Mouse (Mus musculus) neural tube, embryonic 10.5 days (tissue): ENCODE measurements at regions not wholly inside any gene's neighbourhood (a gene's known extent, or its start where the extent isn't known, plus 50 kb on each side); places are given as distances from the start of the nearest gene placed in this dataset.

Experiments used
- DNase-seq: peaks from one replicate; pipeline ENCODE4 v3.0.0-alpha.2; 2017; ENCODE audit warnings: low spot score; ENCODE audit errors: extremely low spot score

GRCm38 (mm10) chr7:118042914-118043313, 73.1 kb downstream of the Rps15a start:
- no peak for DNase-seq

GRCm38 (mm10) chr7:118039862-118040261, 76.1 kb downstream of the Rps15a start:
- no peak for DNase-seq

- no peak for DNase-seq
Observed at GRCm38 (mm10) chr7:118037062-118037461, 78.9 kb downstream of the Rps15a start.

- DNase-seq, result no peak
Observed at GRCm38 (mm10) chr7:118026106-118026526, 89.9 kb downstream of the Rps15a start.

- no peak for DNase-seq
Observed at GRCm38 (mm10) chr7:118004620-118005019, 111.4 kb downstream of the Rps15a start.

GRCm38 (mm10) chr7:118001881-118002280, 114.1 kb downstream of the Rps15a start:
- DNase-seq, result no peak

- peak; percentile 67 for DNase-seq
Observed at GRCm38 (mm10) chr7:118001121-118001520, 114.9 kb downstream of the Rps15a start.

GRCm38 (mm10) chr7:117982177-117982576, 133.8 kb downstream of the Rps15a start:
- no peak for DNase-seq

GRCm38 (mm10) chr7:117971176-117971575, 144.8 kb downstream of the Rps15a start:
- no peak for DNase-seq

GRCm38 (mm10) chr7:117943435-117943834, 172.6 kb downstream of the Rps15a start:
- DNase-seq, result no peak

GRCm38 (mm10) chr7:117939618-117940017, 176.4 kb downstream of the Rps15a start:
- no peak for DNase-seq

GRCm38 (mm10) chr7:117934908-117935307, 181.1 kb downstream of the Rps15a start:
- DNase-seq, result no peak

- DNase-seq, result no peak
Observed at GRCm38 (mm10) chr7:117931234-117931895, 184.6 kb downstream of the Rps15a start.

- DNase-seq, result no peak
Observed at GRCm38 (mm10) chr7:117930392-117930791, 185.6 kb downstream of the Rps15a start.

- DNase-seq, result no peak
Observed at GRCm38 (mm10) chr7:117926396-117926795, 189.6 kb downstream of the Rps15a start.

- no peak for DNase-seq
Observed at GRCm38 (mm10) chr7:117922270-117922669, 193.7 kb downstream of the Rps15a start.

- no peak for DNase-seq
Observed at GRCm38 (mm10) chr7:117918206-117918995, 197.6 kb downstream of the Rps15a start.

GRCm38 (mm10) chr7:117916915-117917314, 199.1 kb downstream of the Rps15a start:
- DNase-seq, result no peak

- no peak for DNase-seq
Observed at GRCm38 (mm10) chr7:117912453-117912852, 203.5 kb downstream of the Rps15a start.

- no peak for DNase-seq
Observed at GRCm38 (mm10) chr7:117911062-117911461, 204.9 kb downstream of the Rps15a start.

- no peak for DNase-seq
Observed at GRCm38 (mm10) chr7:117896528-117896927, 219.5 kb downstream of the Rps15a start.

GRCm38 (mm10) chr7:117887288-117887687, 228.7 kb downstream of the Rps15a start:
- DNase-seq, result no peak

- peak; percentile 82 for DNase-seq
Observed at GRCm38 (mm10) chr7:117882803-117883202, 233.2 kb downstream of the Rps15a start.
